In the genomic region with DNA sequence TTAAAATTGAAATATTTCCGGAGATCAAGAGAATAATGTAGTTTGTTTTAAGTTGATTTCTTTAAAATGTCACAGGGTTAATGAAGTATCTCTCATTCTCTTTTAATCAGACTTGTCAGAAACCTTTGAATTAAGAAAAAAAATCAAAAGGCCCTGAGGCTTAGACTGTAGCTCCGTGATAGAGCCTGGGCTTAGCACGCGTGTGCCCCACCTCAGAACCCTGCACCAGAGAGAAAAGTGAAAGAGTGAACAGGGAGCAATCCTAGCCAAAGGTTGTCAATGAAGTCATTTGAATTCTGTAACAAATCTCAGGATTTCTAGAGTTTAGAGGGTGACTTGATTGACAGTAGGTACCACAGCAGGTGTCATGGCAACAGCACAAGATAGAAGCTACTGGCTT, we compare ENCODE assay signal across 22 mouse cellular contexts.
"Had no signal": no experiment of that assay in that cellular context is flagged by ENCODE, and none has a peak within 500 bp of the region (broad histone marks: within the 10 kb centered on the region; RNA-seq: fewer than 3 reads in every experiment).

No protein-coding gene starts in this region.

- H3K4me3 ChIP-seq: limb, embryonic 10.5 days; limb, embryonic 13.5 days; liver, embryonic 12.5 days; liver, embryonic 15.5 days; lung, embryonic 15.5 days; megakaryocyte, embryonic 14.5 days; neural tube, embryonic 12.5 days; neural tube, embryonic 15.5 days had no signal

- H3K27me3 ChIP-seq: limb, embryonic 13.5 days; liver, embryonic 12.5 days; liver, embryonic 15.5 days; lung, embryonic 15.5 days; megakaryocyte, embryonic 14.5 days; neural tube, embryonic 12.5 days; neural tube, embryonic 15.5 days had no signal

- H3K27ac ChIP-seq: limb, embryonic 10.5 days; limb, embryonic 13.5 days; liver, embryonic 12.5 days; liver, embryonic 15.5 days; lung, embryonic 15.5 days; neural tube, embryonic 12.5 days; neural tube, embryonic 15.5 days had no signal

- H3K9me3 ChIP-seq: limb, embryonic 10.5 days; limb, embryonic 13.5 days; liver, embryonic 12.5 days; liver, embryonic 15.5 days; lung, embryonic 15.5 days; megakaryocyte, embryonic 14.5 days; neural tube, embryonic 12.5 days; neural tube, embryonic 15.5 days had no signal

- H3K9ac ChIP-seq: limb, embryonic 13.5 days; liver, embryonic 12.5 days; liver, embryonic 15.5 days; lung, embryonic 15.5 days; neural tube, embryonic 12.5 days; neural tube, embryonic 15.5 days had no signal

- H3K4me1 ChIP-seq: limb, embryonic 10.5 days; limb, embryonic 13.5 days; liver, embryonic 12.5 days; liver, embryonic 15.5 days; neural tube, embryonic 12.5 days; neural tube, embryonic 15.5 days had no signal

- H3K36me3 ChIP-seq: limb, embryonic 10.5 days; limb, embryonic 13.5 days; liver, embryonic 12.5 days; liver, embryonic 15.5 days; lung, embryonic 15.5 days; neural tube, embryonic 12.5 days; neural tube, embryonic 15.5 days had no signal

- ATAC-seq: intestine, embryonic 16.5 days; liver, embryonic 12.5 days had no signal

- H3K4me2 ChIP-seq: limb, embryonic 13.5 days; liver, embryonic 12.5 days; liver, embryonic 15.5 days; lung, embryonic 15.5 days; neural tube, embryonic 12.5 days; neural tube, embryonic 15.5 days had no signal

- DNase-seq: kidney, adult 18-20 months; kidney, adult 9 months; kidney, postnatal 14 days; kidney, postnatal 4 days; layer of hippocampus, adult 9-11 months; liver; lung, adult 18-20 months; lung, postnatal 10 days; lung, postnatal 36 days; right cerebral cortex, adult 18-20 months; right cerebral cortex, postnatal 14 days; right cerebral cortex, postnatal 4 days; thymus, postnatal 36 days had no signal
